Mouse (Mus musculus) left cerebral cortex, postnatal 36 days (tissue): ENCODE results near the gene Rpa3. TPM values are rescaled to one million over a fixed set of nuclear protein-coding genes. Genes with fewer than 3 reads are reported as not detected.

Experiments used
- DNase-seq, 2 experiments: peaks; one replicate each; pipeline ENCODE4 v3.0.0; 2021 to 2022; ENCODE audit warnings: low spot score in 2 of 2, mixed read lengths in 1 of 2
- intact Hi-C: fragments of 180-260 bp; cut with DNase I; formaldehyde crosslinking; loops from one replicate; pipeline ENCODE4 v1.15.1; 2025
- total RNA-seq, 2 experiments: library from RNA; stranded (reverse); gene quantifications; 2 replicates each; pipeline ENCODE4 v1.2.3; 2021

Gene Rpa3
- 10 to 100 TPM; 15.5 to 18.5 TPM for total RNA-seq

DNA sequence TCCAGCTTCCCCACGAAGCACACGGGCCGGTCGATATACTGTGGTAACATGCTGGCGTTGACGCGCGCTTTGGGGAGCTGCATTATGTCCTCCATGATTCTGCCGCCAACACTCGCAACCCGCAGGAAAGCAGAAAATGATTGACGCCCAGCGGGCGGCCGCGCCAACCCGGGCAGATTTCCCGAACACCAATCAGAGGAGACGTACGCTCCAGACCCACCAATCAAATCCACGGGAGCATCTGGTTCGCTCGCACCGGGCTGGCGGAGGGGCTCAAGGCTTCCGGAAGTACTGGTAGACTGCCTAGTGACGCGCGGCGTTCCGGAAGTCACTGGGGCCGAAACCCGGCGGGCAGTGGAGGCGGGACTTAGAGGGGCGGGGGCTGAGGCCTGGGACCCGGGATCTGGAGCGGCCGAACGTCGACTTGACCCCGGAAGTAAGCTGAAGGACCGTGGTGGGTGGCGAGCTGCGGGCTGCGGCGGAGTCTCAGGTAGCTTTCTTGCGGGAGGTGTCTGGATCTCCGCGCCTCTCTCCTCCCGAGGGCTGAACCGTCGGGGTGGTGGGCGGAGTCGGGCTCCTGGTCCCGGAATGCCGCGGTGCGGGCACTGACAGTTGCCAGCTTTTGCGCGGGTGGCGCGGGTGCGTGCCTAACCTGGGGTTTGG is at the start of gene Rpa3, which contains the start of the genes Umad1 and Gm45062:
Gene Rpa3, minus strand, starts transcription at position 170 of the 663 bp plus-strand sequence.
Gene Umad1, plus strand, starts transcription at position 285 of the 663 bp plus-strand sequence.
Gene Gm45062, plus strand, starts transcription at position 447 of the 663 bp plus-strand sequence.
- intact Hi-C loops, result loop anchor here (5.0 kb wide), 1 partner anchor 52 kb away; the partner anchor contains the start of gene Mios
- DNase-seq, result peak; percentile 98

DNA sequence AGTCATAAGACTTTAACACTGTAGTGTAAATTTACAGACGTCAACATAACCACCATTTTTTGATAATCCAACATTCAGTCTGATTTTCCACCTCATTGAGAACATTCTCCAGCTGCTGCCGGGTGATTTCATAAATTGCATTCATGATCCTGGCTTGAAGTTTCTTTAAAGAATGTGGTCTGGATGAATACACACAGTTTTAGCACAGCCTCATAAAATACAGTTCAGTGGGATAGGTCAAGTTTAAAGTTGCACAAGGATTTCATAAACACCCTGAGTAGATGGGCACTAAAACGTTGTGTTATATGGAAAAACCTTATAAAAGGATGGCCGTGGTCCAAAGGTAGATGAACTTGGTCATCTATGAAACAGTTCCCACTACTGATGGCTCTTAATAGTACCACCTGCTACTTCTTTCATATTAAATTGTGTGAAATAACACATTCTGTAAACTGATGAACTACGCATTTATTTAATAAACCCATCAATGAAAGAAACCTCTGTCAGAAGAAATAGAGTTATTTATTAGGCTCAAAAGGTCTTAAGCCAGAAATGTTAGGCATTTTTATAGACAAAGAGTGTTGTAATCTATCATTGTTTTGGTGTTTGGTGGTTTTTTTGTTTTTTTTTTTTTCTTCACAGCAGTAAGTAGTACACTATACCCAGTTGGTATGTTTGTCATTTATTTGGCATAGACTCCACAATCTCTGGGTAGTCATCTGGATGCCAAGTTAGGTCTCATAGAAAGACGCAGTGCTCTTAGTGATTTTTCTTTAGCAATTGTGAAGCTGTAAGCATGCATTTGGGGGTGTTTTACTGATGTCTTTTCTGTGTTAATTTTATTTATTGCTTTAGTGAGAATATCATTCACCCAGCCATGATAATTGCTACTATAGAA is 49.2 kb upstream of the Rpa3 start:
- no peak for DNase-seq
- intact Hi-C loops, result no loop called here

DNA sequence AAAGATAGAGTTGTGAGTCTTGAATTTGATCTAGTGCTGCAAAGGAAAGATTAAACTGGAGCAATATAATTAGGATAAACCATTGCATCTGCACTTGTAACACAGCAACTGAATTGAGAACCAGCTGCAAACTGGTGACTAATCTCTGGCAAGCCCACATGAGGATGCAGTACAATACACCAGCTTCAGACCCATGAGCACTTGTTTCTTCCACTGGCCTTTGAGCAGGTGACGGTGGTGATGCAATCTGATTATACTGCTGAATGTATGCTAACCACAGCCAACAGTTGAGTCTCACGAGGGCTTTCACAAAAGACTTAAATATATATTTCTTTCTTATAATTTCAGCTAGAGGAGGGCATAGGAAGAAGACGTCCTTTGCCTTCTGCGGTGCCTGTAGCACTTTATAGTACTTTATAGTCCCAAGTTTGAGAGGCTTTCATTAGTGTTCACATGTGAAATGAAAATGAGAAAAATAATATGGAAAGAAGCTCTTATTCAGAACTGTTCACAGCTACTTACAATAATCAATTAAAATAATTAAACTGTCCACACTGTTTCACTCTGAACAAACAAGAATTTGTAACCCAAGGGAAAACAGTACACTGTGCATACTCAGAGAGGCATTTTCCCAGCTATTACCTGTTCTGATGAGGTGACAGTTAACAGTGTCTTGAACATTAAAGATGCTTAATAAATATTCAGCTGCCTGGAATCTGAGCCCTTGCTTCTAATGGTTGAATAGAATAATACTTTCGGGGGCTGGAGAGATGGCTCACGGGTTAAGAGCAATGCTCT is 40.3 kb upstream of the Rpa3 start:
- DNase-seq, result no peak
- intact Hi-C loops, result no loop called here

DNA sequence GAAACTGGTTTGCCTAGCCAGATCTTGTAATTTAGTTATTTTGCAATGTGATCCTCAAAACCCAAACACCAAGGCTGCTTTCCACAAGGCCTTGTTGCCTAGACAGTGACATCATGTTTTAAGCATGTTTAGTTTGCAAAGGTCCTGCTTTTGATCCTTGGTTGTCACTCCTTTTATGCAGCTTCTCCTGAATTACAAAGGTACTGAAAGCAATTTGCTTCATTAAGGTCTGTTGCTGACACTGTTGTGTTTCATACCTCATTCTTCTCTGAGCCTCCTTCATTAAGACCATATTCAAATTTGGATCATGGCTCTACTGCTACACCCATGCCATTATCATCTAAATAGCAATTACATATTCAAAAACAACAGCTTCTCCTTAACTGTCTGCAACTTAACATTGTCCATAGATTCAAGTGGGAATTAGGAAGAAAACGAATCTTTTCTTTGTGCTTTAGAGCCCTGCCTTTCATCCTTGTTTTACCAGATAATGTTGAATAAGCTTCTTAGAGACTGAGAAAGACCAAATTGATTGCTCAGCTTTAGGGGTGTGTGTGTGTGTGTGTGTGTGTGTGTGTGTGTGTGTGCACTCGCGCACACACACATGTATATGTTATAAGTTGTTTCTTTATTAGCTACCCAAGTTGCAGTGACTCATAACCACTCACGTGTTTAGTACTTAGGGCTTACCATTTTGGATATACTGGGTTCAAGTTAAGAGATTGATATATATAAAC is 35.2 kb upstream of the Rpa3 start:
- intact Hi-C loops, result no loop called here

DNA sequence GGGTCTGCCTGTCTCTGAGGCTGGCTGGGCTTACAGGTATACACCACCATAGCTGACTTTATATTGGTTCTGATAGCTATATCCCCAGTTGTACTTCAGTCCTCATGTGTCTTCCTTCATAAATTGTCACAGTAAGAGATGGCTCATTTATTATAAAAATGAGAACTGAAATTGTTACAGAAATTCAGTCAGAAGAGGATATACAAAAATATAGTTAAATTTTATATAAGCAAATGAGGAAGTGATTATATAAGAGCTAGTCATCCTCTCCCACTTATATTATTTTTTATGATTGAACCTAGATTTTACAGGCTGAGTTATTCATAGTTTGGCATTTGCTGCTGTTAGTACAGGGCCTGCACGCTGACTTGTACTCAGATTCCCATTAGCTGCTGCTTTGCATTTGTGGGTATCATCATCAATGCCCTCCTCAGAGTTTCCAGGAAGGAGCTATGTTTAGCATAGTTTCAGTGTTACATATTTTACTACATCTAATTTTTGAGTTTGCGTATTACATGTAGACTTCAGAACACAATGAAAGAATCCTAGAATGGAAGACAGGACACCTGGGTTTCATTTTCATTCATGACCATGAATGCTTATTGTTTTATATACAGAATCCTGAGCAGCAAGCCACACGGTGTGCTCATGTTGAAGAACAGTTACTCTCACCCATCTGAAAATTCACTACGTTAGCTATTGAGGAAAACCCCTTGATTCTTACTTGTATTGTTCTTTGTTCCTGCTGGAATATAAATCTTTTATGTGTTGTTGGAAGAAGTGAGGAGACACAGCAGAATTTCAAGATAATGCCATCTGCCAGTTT is 30.0 kb upstream of the Rpa3 start:
- intact Hi-C loops, result no loop called here
- no peak for DNase-seq

More for the DNA sequence above, 35.2 kb upstream of the Rpa3 start:
- no peak for DNase-seq

DNA sequence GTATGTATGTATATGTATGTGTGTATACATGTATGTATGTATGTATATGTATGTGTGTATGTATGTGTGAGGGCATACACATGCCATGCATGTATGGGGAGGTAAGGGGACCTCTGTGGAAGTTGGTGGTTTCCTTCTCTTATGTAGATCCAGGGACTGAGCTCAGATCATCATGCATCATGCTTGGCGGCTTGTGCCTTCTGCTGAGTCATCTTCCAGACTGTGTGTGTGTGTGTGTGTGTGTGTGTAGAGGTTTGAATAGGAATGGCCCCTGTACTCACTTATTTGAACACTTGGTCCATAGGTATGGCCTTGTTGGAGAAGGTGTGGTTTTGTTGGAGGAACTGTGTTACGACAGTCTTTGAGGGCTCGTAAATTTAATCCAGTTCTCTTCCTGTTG is 27.2 kb upstream of the Rpa3 start:
- intact Hi-C loops, result no loop called here
- no peak for DNase-seq

DNA sequence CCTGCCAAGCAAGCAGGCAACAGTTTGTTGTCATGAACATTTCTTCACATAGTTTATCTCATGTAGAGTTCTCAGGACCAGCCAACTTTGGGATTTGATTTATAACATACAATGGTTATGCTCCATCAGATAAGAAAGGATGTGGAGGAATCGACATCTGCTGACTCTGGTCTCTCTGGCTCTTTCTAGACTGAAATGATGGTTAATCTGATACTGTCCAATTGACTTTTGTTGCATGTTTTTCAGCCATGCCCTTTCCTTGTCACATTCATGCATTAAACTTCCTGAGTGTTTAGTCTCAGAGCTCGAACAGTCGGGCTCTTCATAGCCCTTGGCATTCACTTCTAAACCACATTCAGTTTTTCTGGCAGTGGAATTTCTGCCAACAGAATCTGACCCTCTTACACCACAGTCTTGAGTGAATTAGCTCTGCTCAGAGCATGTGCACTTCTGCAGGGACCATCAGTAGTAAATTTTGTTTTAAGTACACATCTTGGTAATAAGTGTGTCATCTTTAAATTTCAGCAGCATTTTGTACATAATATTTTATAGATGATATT is 26.5 kb upstream of the Rpa3 start:
- intact Hi-C loops, result no loop called here

DNA sequence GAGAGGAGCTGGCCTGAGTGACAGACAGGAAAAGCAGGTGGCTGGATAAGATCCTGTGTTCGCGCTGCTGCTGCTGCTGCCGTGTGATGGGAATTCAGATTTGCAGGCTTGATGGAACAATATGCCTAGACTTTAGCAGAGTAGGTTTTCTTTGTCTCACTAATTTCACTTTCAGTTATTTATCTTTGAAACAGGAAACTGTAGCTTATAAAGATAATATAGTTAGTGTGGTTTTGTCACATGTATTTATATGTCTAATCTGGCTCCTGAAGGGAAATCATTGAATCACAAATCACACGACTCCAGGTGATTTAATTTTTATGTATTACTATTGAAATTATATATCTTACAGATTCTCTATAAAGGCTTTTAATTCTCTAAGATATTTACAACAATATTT is 24.3 kb upstream of the Rpa3 start:
- intact Hi-C loops, result no loop called here
- DNase-seq, result no peak

More for the DNA sequence above, 26.5 kb upstream of the Rpa3 start:
- DNase-seq, result no peak

DNA sequence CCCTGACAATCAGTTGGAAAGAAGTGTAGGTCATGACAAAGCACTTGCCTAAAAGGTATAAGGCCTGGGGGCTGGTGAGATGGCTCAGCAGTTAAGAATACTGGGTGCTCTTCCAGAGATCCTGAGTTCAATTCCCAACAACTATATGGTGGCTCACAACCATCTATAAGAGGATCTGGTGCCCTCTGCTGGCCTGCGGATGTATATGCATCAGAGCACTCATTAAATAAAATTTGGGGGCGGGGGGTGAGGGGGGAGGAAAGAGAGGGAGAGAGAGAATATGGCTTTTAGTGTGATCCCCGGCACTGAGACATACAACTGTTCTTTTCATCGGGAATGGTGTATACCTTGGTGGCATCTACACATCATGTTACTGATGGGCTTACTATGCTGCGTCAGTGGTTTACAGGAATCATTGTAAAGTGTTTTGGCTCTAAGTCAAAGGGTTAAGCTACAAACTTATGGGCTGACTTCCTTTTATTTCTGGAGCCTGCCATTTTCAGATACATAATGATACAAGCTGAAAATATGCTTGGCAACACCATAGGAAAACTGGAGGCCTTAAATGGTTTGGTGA is 19.5 kb upstream of the Rpa3 start:
- DNase-seq, result no peak
- intact Hi-C loops, result loop anchor here (5.0 to 10.0 kb wide), 4 partner anchors 136 to 546 kb away; no protein-coding TSS in a partner anchor

DNA sequence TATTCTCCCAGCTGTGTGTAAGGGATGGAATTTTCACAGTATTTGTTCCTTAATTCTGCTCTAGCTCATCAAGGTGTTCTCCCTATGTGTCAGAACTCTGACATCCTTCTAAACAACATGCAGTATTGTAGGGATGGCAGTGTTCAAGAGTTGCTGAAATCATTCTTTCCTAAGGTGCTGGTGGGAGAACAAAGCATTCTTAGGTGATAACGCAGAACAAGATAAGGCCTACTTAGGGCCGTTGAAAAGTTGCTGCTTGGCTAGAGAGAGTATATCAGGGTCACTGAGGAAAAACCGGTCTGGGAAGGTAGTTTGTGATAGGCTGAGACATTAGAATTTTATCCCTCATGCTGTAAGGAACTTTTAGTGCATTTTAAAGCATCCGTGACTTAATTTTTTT is 17.5 kb upstream of the Rpa3 start:
- intact Hi-C loops, result loop anchor here (5.0 to 10.0 kb wide), 4 partner anchors 138 to 548 kb away; no protein-coding TSS in a partner anchor

DNA sequence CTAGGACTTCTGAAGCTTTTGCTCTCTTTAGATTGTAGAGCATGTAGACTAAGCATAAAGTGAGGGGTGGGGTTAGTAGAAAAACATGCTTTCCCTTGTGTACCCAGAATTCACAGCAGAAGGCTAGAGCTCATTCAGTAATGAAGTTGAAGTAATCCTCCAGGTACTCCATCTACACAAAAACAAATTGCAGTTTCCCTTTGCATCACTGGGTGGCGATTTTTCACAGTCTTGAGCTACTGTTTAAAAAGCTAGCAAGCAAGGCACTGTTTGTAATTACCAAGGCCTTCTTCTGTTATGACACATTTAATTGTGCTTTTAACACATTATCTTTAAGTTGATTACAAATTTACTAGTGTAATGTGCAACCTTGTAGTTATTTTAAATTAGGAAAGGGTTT is 16.1 kb upstream of the Rpa3 start:
- intact Hi-C loops, result loop anchor here (5.0 to 10.0 kb wide), 4 partner anchors 140 to 550 kb away; no protein-coding TSS in a partner anchor
- DNase-seq, result peak in 1 of 2 experiments; percentile 66

More for the DNA sequence above, 17.5 kb upstream of the Rpa3 start:
- no peak for DNase-seq

DNA sequence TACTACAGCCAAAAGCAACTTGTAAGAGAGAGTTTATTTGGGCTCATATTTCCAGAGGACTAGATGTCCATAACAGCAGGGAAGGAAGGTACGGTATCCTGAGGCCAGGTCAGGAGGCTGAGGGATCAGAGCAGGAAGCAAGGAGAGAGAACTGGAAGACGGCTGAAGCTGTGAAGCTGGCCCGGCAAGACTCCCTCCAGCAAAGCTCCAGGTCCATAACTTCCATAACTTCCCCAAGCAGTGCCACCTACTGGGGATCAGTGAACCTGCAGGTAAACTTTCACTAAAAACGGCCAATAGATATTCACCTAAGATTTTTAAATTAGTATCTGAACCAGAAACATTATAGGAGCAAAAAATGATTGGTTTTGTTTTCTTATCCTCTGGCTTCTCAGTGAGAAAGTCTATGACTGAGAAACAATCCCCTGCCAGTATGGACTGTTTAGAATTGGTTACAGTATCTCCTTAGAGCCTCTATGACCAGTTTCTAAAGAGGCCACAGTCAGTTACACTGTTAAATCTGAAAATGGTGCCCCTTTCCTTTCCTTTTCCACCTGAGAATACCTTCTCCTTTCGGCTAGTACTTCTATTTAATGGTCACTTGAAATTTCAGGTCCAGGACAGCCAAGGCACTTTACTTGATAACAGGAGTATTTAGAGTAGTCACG is 15.5 kb upstream of the Rpa3 start:
- no peak for DNase-seq
- intact Hi-C loops, result loop anchor here (5.0 to 10.0 kb wide), 4 partner anchors 140 to 550 kb away; no protein-coding TSS in a partner anchor

DNA sequence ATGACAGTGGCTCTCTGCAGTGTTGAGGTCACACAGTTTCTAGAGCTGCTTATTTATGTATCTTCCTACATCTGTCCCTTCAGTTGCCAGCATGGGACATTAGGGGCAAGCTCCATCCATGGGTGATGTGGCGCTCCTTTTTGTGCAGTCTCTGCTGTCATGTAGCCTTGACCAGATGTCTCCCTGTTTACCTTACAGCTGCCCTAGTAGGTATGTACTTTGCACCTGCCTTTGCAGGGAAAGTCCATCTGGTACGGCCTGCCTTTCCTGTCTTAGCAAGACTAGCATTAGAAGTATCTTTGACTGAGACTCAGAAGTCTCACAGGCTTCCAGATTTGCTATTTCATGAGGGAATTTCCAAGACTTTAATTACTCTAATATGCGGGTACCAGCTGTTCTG is 12.1 kb upstream of the Rpa3 start:
- intact Hi-C loops, result loop anchor here (10.0 kb wide), 2 partner anchors 144 to 554 kb away; no protein-coding TSS in a partner anchor

DNA sequence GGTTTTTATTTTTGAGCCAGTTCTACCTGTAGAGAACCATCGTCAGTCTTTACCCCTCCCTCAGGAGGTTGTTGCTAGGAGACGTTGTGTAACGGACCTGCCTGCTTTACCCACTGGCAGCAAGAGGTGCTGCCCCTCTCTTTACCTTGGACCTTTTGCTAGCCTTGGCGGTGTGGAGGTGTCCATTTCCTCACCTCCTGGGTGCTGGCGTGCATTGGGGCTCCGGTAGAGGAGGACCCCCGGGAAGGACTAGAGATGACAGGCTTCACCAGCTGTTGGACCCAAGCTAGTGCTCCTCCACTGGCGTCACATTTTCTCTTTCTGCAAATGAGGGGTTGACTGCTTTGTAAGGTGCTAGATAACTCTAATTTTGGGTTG is 683 bp upstream of the Rpa3 start:
- no peak for DNase-seq
- intact Hi-C loops, result loop anchor here (5.0 kb wide), 1 partner anchor 52 kb away; the partner anchor contains the start of gene Mios

More for the DNA sequence above, 12.1 kb upstream of the Rpa3 start:
- no peak for DNase-seq

DNA sequence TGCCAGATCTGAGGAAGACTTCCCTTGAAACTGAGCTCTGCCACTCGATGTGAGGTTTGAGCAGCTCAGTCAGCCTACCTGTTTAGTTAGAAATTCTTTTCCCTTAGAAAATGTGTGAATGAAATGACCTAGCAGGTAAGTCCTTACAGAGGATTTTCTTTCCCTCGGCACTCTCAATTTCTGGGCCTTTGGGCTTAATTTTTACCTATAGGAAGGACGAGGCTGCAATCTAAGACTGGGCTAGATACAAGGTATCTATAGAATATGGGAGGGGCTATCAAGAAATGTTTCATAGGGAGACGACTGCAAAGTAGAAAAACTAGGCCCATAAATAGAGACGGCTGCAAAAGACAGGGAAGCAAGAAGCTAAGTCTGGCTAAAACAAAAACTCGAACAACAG is 657 bp downstream of the Rpa3 start:
- intact Hi-C loops, result loop anchor here (5.0 kb wide), 1 partner anchor 51 kb away; the partner anchor contains the start of gene Mios
- no peak for DNase-seq

DNA sequence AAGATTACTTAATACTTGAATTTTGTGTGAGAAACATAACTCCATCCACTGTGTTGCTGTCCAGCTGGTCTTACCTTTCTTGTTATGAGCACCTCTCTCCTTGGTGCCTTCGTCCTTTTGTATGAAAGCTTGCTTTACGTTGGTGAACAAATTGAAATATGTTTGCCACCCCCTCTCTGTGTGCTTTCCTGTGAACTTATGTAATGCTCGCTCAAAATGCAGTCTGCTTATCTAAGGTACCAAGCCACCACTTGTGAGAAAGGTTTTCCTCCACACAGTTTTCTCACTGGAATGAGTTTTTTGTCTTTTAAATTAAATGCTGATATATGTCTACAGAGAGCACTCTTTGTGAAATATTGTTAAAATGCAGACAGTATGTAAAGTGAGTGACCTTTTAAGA is 30.4 kb downstream of the Rpa3 start:
- no peak for DNase-seq
- intact Hi-C loops, result no loop called here

DNA sequence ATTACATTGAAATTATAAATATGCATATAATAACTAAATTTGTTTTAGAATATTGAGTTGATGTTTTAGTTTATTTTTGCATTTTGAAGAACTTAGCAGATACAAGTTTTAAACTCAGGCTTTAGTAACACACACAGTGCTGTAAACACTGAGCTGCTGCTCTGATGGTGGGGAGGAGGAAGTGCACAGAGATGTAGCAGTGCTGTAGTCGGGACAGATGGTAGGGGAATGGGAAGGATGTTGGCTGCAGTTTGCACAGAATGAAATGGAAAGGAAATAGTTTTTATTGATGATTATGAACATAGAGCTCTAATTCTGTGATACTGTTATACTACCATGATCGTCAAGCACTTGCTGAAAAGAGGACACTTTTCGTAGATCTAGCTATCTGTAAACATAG is 31.9 kb downstream of the Rpa3 start:
- intact Hi-C loops, result no loop called here
- DNase-seq, result no peak
